Mouse (Mus musculus) cortical plate, adult 2 months (tissue): Measurements from ENCODE around the gene Uba7.

Experiments used
- CTCF ChIP-seq: fragments of 200-500 bp; IDR thresholded peaks from 2 replicates; pipeline ENCODE4 v1.5.1; 2011; ENCODE audit warnings: mild to moderate bottlenecking, control low read depth, low read length; ENCODE audit not compliant: insufficient read depth; ENCODE audit errors: extremely low read depth
- POLR2A ChIP-seq: fragments of 200-500 bp; IDR thresholded peaks from 2 replicates; pipeline ENCODE4 v1.6.1; 2011; ENCODE audit warnings: mild to moderate bottlenecking, low read length, control low read depth; ENCODE audit not compliant: insufficient read depth; ENCODE audit errors: extremely low read depth

- TF ChIP-seq POLR2A: no peak
- no peak for TF ChIP-seq CTCF
Measured at GRCm38 (mm10) chr9:107936831-107937230, 38.5 kb upstream of the Uba7 start.
